Mouse (Mus musculus) limb, embryonic 11.5 days (tissue): ENCODE data around the gene Sav1. TPM values are rescaled to one million over a fixed set of nuclear protein-coding genes. Genes with fewer than 3 reads are reported as not detected.

ENCODE experiments used
- ATAC-seq: fragments of 200-750 bp; cut with Nextera tagmentation; 2 replicates; pipeline ENCODE4 v1.8.0; 2017; ENCODE audit warnings: low read depth; ENCODE audit not compliant: insufficient number of reproducible peaks, low FRiP score, low TSS enrichment
- DNase-seq: peaks from one replicate; pipeline ENCODE4 v3.0.0-alpha.2; 2015; ENCODE audit warnings: low spot score
- H3K27ac ChIP-seq: fragments of 300-500 bp; sonication (generic); replicated peaks from 2 replicates; pipeline ENCODE4 v1.5.1; 2014; ENCODE audit warnings: low read depth, mild to moderate bottlenecking, low read length
- H3K27me3 ChIP-seq: fragments of 300-500 bp; sonication (generic); 2 replicates; pipeline ENCODE4 v1.6.1; 2014; ENCODE audit warnings: mild to moderate bottlenecking, low read length, mixed read lengths; ENCODE audit not compliant: control insufficient read depth, insufficient read depth
- H3K36me3 ChIP-seq: fragments of 300-500 bp; sonication (generic); 2 replicates; pipeline ENCODE4 v1.6.1; 2014; ENCODE audit warnings: mild to moderate bottlenecking, low read length, moderate library complexity, mixed read lengths; ENCODE audit not compliant: control insufficient read depth, insufficient read depth
- H3K4me1 ChIP-seq: fragments of 300-500 bp; sonication (generic); 2 replicates; pipeline ENCODE4 v1.6.1; 2014; ENCODE audit warnings: low read length, mixed read lengths; ENCODE audit not compliant: control insufficient read depth, insufficient read depth
- H3K4me2 ChIP-seq: fragments of 300-500 bp; sonication (generic); 2 replicates; pipeline ENCODE4 v1.6.1; 2014; ENCODE audit warnings: low read depth, mild to moderate bottlenecking, moderate library complexity; ENCODE audit not compliant: severe bottlenecking
- H3K4me3 ChIP-seq: fragments of 300-500 bp; sonication (generic); 2 replicates; pipeline ENCODE4 v1.5.1; 2014; ENCODE audit warnings: low read depth, low read length
- H3K9ac ChIP-seq: fragments of 300-500 bp; sonication (generic); 2 replicates; pipeline ENCODE4 v1.6.1; 2014; ENCODE audit warnings: mild to moderate bottlenecking, low read length
- H3K9me3 ChIP-seq: fragments of 300-500 bp; sonication (generic); 2 replicates; pipeline ENCODE4 v1.6.1; 2016; ENCODE audit warnings: low read length; ENCODE audit not compliant: control insufficient read depth
- WGBS: fragments of 180-500 bp; shearing (Covaris S2); extraction: QIAGEN DNeasy Blood & Tissue Kit; methylation state at CpG from one replicate; pipeline ENCODE4 v1.1.7; 2014; 5-methylcytosine and 5-hydroxymethylcytosine counted together
- polyA plus RNA-seq: library from polyadenylated mRNA; unstranded; fragments of >200 nt; fragmentation: Nextera tagmentation; extraction: Ambion mirVana; gene quantifications from 2 replicates; pipeline ENCODE4 v1.2.1, GENCODE M21; 2014

Sav1 gene
- polyA plus RNA-seq: 12.7 and 13.1 TPM in 2 replicates

DNA sequence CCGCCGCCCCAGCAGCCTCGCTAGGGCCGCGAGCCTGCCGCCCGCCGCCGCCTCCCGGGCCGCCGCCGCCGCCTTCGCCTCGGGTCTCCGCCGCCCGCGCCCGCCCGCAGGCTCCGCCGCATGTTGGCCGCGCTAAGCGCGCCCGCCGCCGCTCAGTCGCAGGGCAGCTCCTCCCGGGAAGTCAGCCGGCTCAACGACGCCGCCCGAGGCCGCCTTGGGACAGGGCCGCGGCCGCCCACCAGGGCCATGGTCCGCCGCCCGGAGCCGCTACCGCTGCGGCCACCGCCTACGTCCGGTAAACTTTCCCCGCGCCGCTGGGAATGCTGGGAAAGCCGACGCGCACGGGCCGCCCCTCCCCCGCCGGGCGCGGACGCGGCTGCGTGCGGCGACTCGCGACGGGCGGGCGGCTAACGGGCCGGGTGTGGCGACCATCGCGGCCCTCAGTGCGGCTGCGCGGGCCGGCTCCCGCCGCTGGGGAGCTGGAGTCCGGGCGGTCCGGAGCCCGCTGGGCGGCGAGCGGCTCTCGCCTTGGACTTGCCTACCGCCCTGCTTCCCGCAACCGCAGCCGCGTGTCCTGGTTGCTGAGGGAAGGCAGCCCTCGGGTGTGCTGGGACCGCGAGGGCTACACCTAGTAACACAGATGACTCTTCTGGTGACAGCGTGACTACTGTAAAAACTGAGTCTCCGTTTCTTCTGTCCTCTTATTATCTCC is at the start of gene Sav1:
Gene Sav1 (minus strand): TSS at position 217 of the 712 bp plus-strand sequence.
- Histone ChIP-seq H3K27me3 (no peaks in the 10 kb centered on the region), H3K4me2 (peak within 1 kb of the TSS; percentile 68), H3K9me3 (no peaks in the 10 kb centered on the region), H3K27ac (peak within 1 kb of the TSS; percentile 89), H3K9ac (peak within 1 kb of the TSS; percentile 96), H3K4me3 (peak within 1 kb of the TSS; percentile 84), H3K36me3 (peaks cover 3% of the 10 kb centered on the region; the same call in 1 of the 2 replicates), H3K4me1 (no peaks in the 10 kb centered on the region)
- under 1% methylated on average over 82 of the region's 102 CpGs for WGBS
- ATAC-seq: peak; percentile 87
- DNase-seq: peak; percentile 86

DNA sequence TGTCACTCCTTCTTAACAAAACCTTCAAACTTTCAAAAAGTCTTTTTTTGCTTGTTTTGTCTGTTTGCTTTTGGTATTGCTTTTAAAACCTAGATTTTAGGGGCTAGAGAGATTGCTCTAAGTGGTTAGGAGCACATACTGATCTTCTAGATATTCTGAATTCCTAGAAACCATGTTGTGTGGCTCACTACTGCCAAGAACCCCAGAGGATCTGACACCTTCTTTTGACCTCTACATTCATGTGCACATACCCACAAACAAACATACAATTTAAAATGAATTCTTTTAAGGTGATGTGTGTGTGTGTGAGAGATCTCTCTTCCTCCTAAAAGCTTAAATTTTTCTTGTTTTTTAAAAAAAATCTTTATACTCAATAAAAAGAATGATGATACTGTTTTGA is 39.4 kb upstream of the Sav1 start:
- no peak overlapping the region for H3K4me2 ChIP-seq
- DNase-seq (no peak), ATAC-seq (no peak)
- H3K4me3 ChIP-seq: no peak overlapping the region
- no peak overlapping the region for H3K9ac ChIP-seq
- H3K27me3 ChIP-seq: no peaks in the 10 kb centered on the region
- peaks cover 8% of the 10 kb centered on the region; the same call in 1 of the 2 replicates for H3K36me3 ChIP-seq
- no peaks in the 10 kb centered on the region for H3K4me1 ChIP-seq
- H3K27ac ChIP-seq: no peak overlapping the region
- no peaks in the 10 kb centered on the region for H3K9me3 ChIP-seq

DNA sequence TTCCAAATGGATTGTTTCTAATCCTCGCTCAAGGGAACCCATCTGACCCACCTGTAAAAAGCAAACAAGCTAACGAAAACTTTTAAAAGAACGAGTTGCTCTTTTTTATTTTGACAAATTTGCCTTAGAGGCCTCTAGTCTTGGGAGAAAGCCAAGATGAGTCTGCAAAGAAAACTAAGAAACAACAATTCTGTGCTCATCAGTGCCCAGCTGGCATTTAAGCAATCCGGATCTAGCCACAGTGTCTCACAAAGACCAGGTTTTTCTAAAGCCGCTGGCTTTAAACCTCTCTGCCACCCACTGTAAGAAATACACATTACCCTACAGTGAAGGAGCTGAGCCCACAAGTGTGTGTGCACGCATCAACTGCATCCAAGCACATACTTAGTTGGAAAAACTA is 38.6 kb upstream of the Sav1 start:
- ATAC-seq (no peak), DNase-seq (no peak)
- Histone ChIP-seq H3K9ac (no peak overlapping the region), H3K27me3 (no peaks in the 10 kb centered on the region), H3K27ac (no peak overlapping the region), H3K4me1 (no peaks in the 10 kb centered on the region), H3K4me3 (no peak overlapping the region), H3K9me3 (no peaks in the 10 kb centered on the region), H3K4me2 (no peak overlapping the region), H3K36me3 (peaks cover 8% of the 10 kb centered on the region; the same call in 1 of the 2 replicates)
- WGBS: 91% methylated on average over 6 of the region's 6 CpGs

DNA sequence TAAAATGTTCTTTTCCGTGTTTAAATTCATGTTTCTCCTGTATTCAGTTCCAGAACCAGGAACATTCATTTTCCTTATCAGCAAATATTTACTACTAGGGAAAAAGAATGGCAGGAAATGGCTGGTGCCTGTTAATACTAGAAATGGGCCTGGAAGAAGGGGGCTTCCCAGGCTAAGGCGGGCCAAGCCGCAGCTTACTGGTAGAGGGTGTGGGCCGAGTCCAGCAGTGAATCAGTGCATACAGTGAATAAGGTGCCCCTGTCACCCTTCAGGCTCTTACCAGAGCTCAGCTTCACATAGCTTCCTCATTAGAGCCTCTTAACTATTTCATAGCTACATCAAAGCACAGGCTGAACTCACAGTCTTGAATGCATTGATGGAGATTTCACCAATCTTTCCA is 36.8 kb upstream of the Sav1 start:
- ATAC-seq (no peak), DNase-seq (no peak)
- Histone ChIP-seq H3K9me3 (no peaks in the 10 kb centered on the region), H3K36me3 (peaks cover 8% of the 10 kb centered on the region; the same call in 1 of the 2 replicates), H3K4me1 (no peaks in the 10 kb centered on the region), H3K27ac (no peak overlapping the region), H3K4me2 (no peak overlapping the region), H3K4me3 (no peak overlapping the region), H3K27me3 (no peaks in the 10 kb centered on the region), H3K9ac (no peak overlapping the region)
- WGBS: 84% methylated on average over 4 of the region's 4 CpGs

DNA sequence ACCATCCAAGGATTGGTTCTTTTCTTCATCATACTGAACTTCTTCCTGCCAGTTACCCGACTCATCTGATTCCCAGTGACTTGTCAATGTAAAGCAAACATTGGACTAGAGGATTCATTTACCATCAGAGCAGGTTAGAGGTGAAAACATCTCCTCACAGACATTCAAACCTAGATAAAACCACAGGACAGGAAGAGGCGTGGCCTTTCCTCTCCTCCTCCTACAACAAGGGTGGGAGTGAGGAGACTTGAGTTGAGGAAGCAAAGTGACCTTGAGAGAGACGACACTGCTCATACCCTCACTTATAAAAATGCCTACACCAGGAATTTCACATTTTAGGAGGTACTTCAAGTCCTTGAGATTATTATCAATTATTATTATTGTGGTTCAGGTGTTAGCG is 31.4 kb upstream of the Sav1 start:
- Histone ChIP-seq H3K4me1 (no peaks in the 10 kb centered on the region), H3K27ac (no peak overlapping the region), H3K4me2 (no peak overlapping the region), H3K9ac (no peak overlapping the region), H3K36me3 (0 out of 2 replicates have a peak, but pooled peaks cover 2% of the 10 kb centered on the region), H3K27me3 (no peaks in the 10 kb centered on the region), H3K9me3 (no peaks in the 10 kb centered on the region), H3K4me3 (no peak overlapping the region)
- ATAC-seq: no peak
- DNase-seq: no peak
- 84% methylated on average over 4 of the region's 4 CpGs for WGBS

DNA sequence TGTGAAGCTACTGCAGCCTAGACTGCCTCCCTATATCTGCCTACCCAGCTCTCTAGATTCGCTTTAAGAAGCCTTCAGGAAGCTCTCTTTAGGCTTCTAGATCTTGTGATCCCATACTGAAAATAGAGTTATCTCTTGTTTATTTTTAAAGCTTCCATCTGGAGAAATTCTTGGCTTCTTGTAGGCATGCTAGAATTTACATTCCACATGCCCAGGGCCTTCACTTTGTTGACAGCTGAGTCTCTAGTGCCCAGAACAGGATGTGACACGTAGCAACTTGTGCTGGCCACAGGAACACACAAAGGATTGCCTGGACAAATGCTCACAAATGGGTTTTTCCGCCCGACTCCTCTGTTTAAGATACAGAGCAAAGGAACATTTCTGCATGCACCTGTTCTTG is 29.1 kb upstream of the Sav1 start:
- H3K9ac ChIP-seq: no peak overlapping the region
- H3K4me2 ChIP-seq: no peak overlapping the region
- no peaks in the 10 kb centered on the region for H3K36me3 ChIP-seq
- H3K4me1 ChIP-seq: no peaks in the 10 kb centered on the region
- H3K4me3 ChIP-seq: no peak overlapping the region
- ATAC-seq (no peak), DNase-seq (no peak)
- no peaks in the 10 kb centered on the region for H3K27me3 ChIP-seq
- H3K9me3 ChIP-seq: no peaks in the 10 kb centered on the region
- H3K27ac ChIP-seq: no peak overlapping the region
- WGBS: 72% methylated on average over 4 of the region's 4 CpGs

DNA sequence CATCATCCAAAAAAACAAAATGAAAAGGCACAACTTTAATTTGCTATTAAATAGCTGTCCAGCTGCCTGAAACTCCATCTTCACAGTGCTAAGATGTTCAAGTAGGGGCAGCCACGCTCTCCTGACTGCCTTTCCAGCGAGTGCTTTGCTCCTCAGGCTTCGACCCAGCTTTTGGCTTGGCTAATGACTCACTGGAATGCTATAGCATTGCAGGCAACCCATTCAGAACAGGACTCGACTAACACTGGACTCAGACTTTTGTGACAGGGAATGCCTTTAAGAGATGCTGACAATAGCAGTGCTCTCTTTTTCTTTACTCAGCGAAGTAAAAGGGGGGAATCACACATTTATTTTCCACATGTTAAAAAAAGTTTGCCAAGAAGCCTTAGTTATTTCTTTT is 24.9 kb upstream of the Sav1 start:
- DNase-seq: no peak
- no peak for ATAC-seq
- WGBS: 81% methylated on average over 5 of the region's 5 CpGs
- Histone ChIP-seq H3K4me1 (no peaks in the 10 kb centered on the region), H3K9me3 (no peaks in the 10 kb centered on the region), H3K27me3 (no peaks in the 10 kb centered on the region), H3K4me2 (no peak overlapping the region), H3K9ac (no peak overlapping the region), H3K4me3 (no peak overlapping the region), H3K27ac (no peak overlapping the region), H3K36me3 (no peaks in the 10 kb centered on the region)

DNA sequence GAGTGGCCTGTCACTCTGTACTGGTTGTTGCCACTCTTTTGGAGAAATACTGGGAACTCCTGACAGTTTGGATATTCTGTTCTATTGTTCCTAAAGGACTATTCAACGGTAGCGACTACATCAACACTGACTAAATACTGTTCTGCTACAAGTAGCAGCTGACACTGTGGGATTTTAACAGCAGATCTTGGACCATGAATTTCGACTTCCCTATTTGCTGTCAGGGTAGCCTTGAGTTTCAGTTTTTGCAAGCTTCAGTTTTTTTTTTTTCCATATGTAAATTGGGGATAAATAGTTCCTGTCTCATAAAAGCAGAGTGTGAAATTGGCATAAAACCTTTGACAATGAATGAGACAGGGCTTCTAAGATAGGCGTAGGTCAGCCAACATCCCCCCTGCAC is 23.6 kb upstream of the Sav1 start:
- H3K4me3 ChIP-seq: no peak overlapping the region
- DNase-seq: no peak
- H3K27ac ChIP-seq: no peak overlapping the region
- H3K4me2 ChIP-seq: no peak overlapping the region
- H3K9me3 ChIP-seq: no peaks in the 10 kb centered on the region
- H3K27me3 ChIP-seq: no peaks in the 10 kb centered on the region
- no peak overlapping the region for H3K9ac ChIP-seq
- no peaks in the 10 kb centered on the region for H3K36me3 ChIP-seq
- WGBS: 97% methylated on average over 4 of the region's 4 CpGs
- no peaks in the 10 kb centered on the region for H3K4me1 ChIP-seq
- ATAC-seq: no peak

DNA sequence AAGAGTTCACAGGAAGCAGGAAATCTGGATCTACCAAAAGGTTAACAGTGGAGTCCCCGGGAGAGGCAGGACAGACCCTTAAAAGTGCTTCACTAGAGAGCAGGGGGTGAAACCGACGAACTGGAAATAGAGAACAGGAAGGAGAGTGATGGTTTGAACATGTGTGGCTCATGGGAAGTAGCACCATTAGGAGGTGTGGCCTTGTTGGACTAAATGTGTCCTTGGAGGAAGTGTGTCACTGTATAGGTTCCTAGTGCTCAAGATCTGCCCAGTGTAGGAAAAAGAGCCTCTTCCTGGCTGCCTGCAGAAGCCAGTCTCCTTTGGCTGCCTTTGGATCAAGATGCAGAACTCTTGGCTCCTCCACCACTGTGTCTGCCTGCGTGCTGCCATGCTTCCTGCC is 18.3 kb upstream of the Sav1 start:
- Histone ChIP-seq H3K9ac (no peak overlapping the region), H3K4me1 (no peaks in the 10 kb centered on the region), H3K9me3 (no peaks in the 10 kb centered on the region), H3K27ac (no peak overlapping the region), H3K36me3 (no peaks in the 10 kb centered on the region), H3K4me3 (no peak overlapping the region), H3K27me3 (no peaks in the 10 kb centered on the region), H3K4me2 (no peak overlapping the region)
- DNase-seq (no peak), ATAC-seq (no peak)
- WGBS: 85% methylated on average over 4 of the region's 4 CpGs
